Mouse (Mus musculus): ENCODE data around the gene Selenov. TPM values are rescaled to one million over a fixed set of nuclear protein-coding genes. Genes with fewer than 3 reads are reported as not detected.

Selenov gene
- polyA plus RNA-seq, 1 experiment from 2014 or later, result not detected

GRCm38 (mm10) chr7:28301616-28302433, 10.8 kb upstream of the Selenov start, which contains the start of gene Dll3:
Gene Dll3, minus strand, starts transcription at chr7:28302238.
- Histone ChIP-seq H3K9me3 (replicated peaks; ENCODE audit: control insufficient read depth, low read length) (no peaks in the 10 kb centered on the region), H3K4me2 (ENCODE audit: low read depth, low read length) (peak within 1 kb of the TSS; percentile 66), H3K4me3 (ENCODE audit: low read length) (peak within 1 kb of the TSS; percentile 36), H3K27ac (ENCODE audit: low read length) (no peak within 1 kb of the TSS), H3K27me3 (ENCODE audit: control insufficient read depth, insufficient read depth, low read length) (peaks cover 55% of the 10 kb centered on the region), H3K36me3 (ENCODE audit: control insufficient read depth, insufficient read depth) (peaks cover 16% of the 10 kb centered on the region), H3K9ac (ENCODE audit: low read length) (peak within 1 kb of the TSS; percentile 44; the same call in 1 of the 2 replicates), H3K4me1 (ENCODE audit: control insufficient read depth, insufficient read depth, low read length) (peaks cover 6% of the 10 kb centered on the region; the same call in 1 of the 2 replicates)
- ATAC-seq (replicated peaks; ENCODE audit: extremely low read depth, insufficient read depth, low FRiP score), result 0 out of 2 replicates have a peak, but pooled peaks have one; percentile 49
- 2% methylated on average over 30 of the region's 30 CpGs for WGBS

GRCm38 (mm10) chr7:28298837-28299625, 8.0 kb upstream of the Selenov start:
- Histone ChIP-seq H3K27me3 (ENCODE audit: control insufficient read depth, insufficient read depth, low read length) (peaks cover 79% of the 10 kb centered on the region), H3K4me3 (ENCODE audit: low read length) (no peak overlapping the region), H3K36me3 (ENCODE audit: control insufficient read depth, insufficient read depth) (no peaks in the 10 kb centered on the region), H3K9ac (ENCODE audit: low read length) (no peak overlapping the region), H3K27ac (ENCODE audit: low read length) (no peak overlapping the region), H3K4me1 (ENCODE audit: control insufficient read depth, insufficient read depth, low read length) (peaks cover 11% of the 10 kb centered on the region), H3K4me2 (ENCODE audit: low read depth, low read length) (peak overlapping the region; percentile 13; the same call in 1 of the 2 replicates), H3K9me3 (replicated peaks; ENCODE audit: control insufficient read depth, low read length) (no peaks in the 10 kb centered on the region)
- ATAC-seq (replicated peaks; ENCODE audit: extremely low read depth, insufficient read depth, low FRiP score), result 0 out of 2 replicates have a peak, but pooled peaks have one; percentile 29
- WGBS, result 32% methylated on average over 43 of the region's 43 CpGs

- H3K36me3 ChIP-seq (ENCODE audit: control insufficient read depth, insufficient read depth), result no peaks in the 10 kb centered on the region
- ATAC-seq (replicated peaks; ENCODE audit: extremely low read depth, insufficient read depth, low FRiP score), result no peak; the same call in 1 of the 2 replicates
- H3K4me2 ChIP-seq (ENCODE audit: low read depth, low read length), result peak overlapping the region; percentile 74
- H3K4me3 ChIP-seq (ENCODE audit: low read length), result peak overlapping the region; percentile 57
- WGBS, result 11% methylated on average over 63 of the region's 63 CpGs
- H3K27ac ChIP-seq (ENCODE audit: low read length), result no peak overlapping the region
- no peaks in the 10 kb centered on the region for H3K9me3 ChIP-seq (replicated peaks; ENCODE audit: control insufficient read depth, low read length)
- H3K4me1 ChIP-seq (ENCODE audit: control insufficient read depth, insufficient read depth, low read length), result peaks cover 11% of the 10 kb centered on the region
- peak overlapping the region; percentile 62 for H3K9ac ChIP-seq (ENCODE audit: low read length)
- H3K27me3 ChIP-seq (ENCODE audit: control insufficient read depth, insufficient read depth, low read length), result peaks cover 83% of the 10 kb centered on the region
Measured at GRCm38 (mm10) chr7:28294481-28294880, 3.5 kb upstream of the Selenov start.

DNA sequence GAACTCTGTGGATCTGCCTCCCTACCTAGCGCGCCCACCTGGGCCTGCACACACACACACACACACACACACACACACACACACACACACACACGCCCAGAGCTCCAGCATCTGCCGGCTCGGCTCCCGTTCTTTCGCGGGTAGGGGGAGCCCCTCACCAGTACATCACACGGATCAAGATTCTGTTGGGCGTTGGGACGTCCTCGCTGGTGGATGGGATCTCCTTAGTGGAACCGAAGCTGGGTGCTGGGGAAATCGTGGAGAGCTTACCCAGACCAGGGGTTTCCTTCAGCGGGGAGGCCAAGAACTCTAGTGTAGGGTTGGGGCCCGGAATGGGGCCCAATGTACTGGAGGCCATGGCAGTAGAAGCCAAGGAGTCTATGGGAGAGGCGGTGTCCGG, 821 bp downstream of the Selenov start:
- peaks cover 64% of the 10 kb centered on the region for H3K27me3 ChIP-seq (ENCODE audit: control insufficient read depth, insufficient read depth, low read length)
- H3K36me3 ChIP-seq (ENCODE audit: control insufficient read depth, insufficient read depth), result no peaks in the 10 kb centered on the region
- H3K9ac ChIP-seq (ENCODE audit: low read length), result no peak overlapping the region
- 2% methylated on average over 18 of the region's 18 CpGs for WGBS
- H3K4me2 ChIP-seq (ENCODE audit: low read depth, low read length), result peak overlapping the region; percentile 58
- peak overlapping the region; percentile 28 for H3K4me3 ChIP-seq (ENCODE audit: low read length)
- no peak overlapping the region for H3K27ac ChIP-seq (ENCODE audit: low read length)
- peaks cover 11% of the 10 kb centered on the region for H3K4me1 ChIP-seq (ENCODE audit: control insufficient read depth, insufficient read depth, low read length)
- H3K9me3 ChIP-seq (replicated peaks; ENCODE audit: control insufficient read depth, low read length), result 0 out of 2 replicates have a peak, but pooled peaks cover 3% of the 10 kb centered on the region
- ATAC-seq (replicated peaks; ENCODE audit: extremely low read depth, insufficient read depth, low FRiP score), result no peak

GRCm38 (mm10) chr7:28280630-28281029, 10.4 kb downstream of the Selenov start:
- Histone ChIP-seq H3K4me3 (ENCODE audit: low read length) (no peak overlapping the region), H3K9ac (ENCODE audit: low read length) (no peak overlapping the region), H3K4me1 (ENCODE audit: control insufficient read depth, insufficient read depth, low read length) (no peaks in the 10 kb centered on the region; the same call in 1 of the 2 replicates), H3K27ac (ENCODE audit: low read length) (no peak overlapping the region), H3K9me3 (replicated peaks; ENCODE audit: control insufficient read depth, low read length) (no peaks in the 10 kb centered on the region), H3K27me3 (ENCODE audit: control insufficient read depth, insufficient read depth, low read length) (no peaks in the 10 kb centered on the region), H3K36me3 (ENCODE audit: control insufficient read depth, insufficient read depth) (no peaks in the 10 kb centered on the region), H3K4me2 (ENCODE audit: low read depth, low read length) (no peak overlapping the region)
- no peak for ATAC-seq (replicated peaks; ENCODE audit: extremely low read depth, insufficient read depth, low FRiP score)
- 72% methylated on average over 7 of the region's 7 CpGs for WGBS

- Histone ChIP-seq H3K27ac (ENCODE audit: low read length) (no peak overlapping the region), H3K9me3 (replicated peaks; ENCODE audit: control insufficient read depth, low read length) (no peaks in the 10 kb centered on the region), H3K36me3 (ENCODE audit: control insufficient read depth, insufficient read depth) (no peaks in the 10 kb centered on the region), H3K4me1 (ENCODE audit: control insufficient read depth, insufficient read depth, low read length) (no peaks in the 10 kb centered on the region; the same call in 1 of the 2 replicates), H3K4me3 (ENCODE audit: low read length) (peak overlapping the region; percentile 83), H3K27me3 (ENCODE audit: control insufficient read depth, insufficient read depth, low read length) (no peaks in the 10 kb centered on the region), H3K9ac (ENCODE audit: low read length) (peak overlapping the region; percentile 99), H3K4me2 (ENCODE audit: low read depth, low read length) (peak overlapping the region; percentile 88)
- no peak for ATAC-seq (replicated peaks; ENCODE audit: extremely low read depth, insufficient read depth, low FRiP score)
- 83% methylated on average over 7 of the region's 7 CpGs for WGBS
Measured at GRCm38 (mm10) chr7:28278279-28278652, 12.7 kb downstream of the Selenov start.

DNA sequence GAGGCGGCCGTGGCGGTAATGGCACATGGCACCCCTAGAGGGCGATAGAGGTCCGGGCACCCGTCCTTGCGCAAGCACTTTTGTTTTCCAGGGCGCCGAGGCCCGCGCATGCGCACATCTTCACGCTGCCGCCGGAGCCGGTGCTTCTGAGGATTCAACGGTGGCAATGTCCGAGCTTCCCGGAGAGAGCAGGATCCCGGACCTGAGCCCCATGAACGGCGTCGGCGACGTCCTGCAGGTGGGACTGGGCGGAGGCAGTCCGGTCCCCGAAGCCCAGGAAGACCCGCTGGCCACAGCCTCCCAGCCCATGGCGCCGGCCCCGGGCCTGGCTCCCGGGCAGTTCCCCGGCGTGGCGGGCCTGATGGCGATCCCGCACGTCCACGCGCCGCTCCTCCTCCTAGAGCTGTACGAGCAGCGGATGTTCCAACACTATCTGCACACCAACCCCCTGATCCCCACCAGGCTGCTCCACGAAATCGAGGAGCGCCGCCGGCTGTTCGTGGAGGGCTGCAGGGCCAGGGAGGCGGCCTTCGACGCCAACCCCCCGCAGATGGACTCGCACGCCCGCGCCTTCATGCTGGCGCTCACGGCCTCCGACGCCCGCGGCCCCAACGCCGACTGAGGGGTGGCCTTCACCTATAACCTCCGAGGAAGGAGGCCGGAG, 13.2 kb downstream of the Selenov start, which contains the start of gene Eid2b:
TSS of gene Eid2b (plus strand) at position 125 of the 664 bp plus-strand sequence.
- Histone ChIP-seq H3K27me3 (ENCODE audit: control insufficient read depth, insufficient read depth, low read length) (no peaks in the 10 kb centered on the region), H3K27ac (ENCODE audit: low read length) (peak within 1 kb of the TSS; percentile 77), H3K4me2 (ENCODE audit: low read depth, low read length) (peak within 1 kb of the TSS; percentile 88), H3K4me3 (ENCODE audit: low read length) (peak within 1 kb of the TSS; percentile 83), H3K4me1 (ENCODE audit: control insufficient read depth, insufficient read depth, low read length) (no peaks in the 10 kb centered on the region; the same call in 1 of the 2 replicates), H3K36me3 (ENCODE audit: control insufficient read depth, insufficient read depth) (no peaks in the 10 kb centered on the region), H3K9ac (ENCODE audit: low read length) (peak within 1 kb of the TSS; percentile 99), H3K9me3 (replicated peaks; ENCODE audit: control insufficient read depth, low read length) (no peaks in the 10 kb centered on the region)
- WGBS, result 3% methylated on average over 68 of the region's 68 CpGs
- peak; percentile 63 for ATAC-seq (replicated peaks; ENCODE audit: extremely low read depth, insufficient read depth, low FRiP score)

DNA sequence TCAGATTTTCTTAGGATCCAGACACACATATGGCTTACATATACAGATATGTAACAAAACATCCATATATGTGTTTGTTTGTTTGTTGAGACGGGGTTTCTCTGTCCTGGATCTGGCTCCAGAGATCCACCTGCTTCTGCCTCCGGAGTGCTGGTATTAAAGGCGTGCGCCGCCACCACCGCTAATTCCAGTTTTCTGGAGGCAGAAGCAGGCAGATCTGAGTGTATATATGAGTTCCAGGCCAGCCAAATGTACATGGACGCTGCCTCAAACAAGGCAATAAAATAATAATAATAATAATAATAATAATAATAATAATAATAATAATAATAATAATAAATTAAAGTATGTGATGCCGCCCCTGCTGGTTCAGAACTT, 13.8 kb downstream of the Selenov start:
- 56% methylated on average over 8 of the region's 8 CpGs for WGBS
- no peak overlapping the region for H3K9ac ChIP-seq (ENCODE audit: low read length)
- H3K36me3 ChIP-seq (ENCODE audit: control insufficient read depth, insufficient read depth), result peaks cover 2% of the 10 kb centered on the region; the same call in 1 of the 2 replicates
- no peak overlapping the region for H3K4me2 ChIP-seq (ENCODE audit: low read depth, low read length)
- H3K9me3 ChIP-seq (replicated peaks; ENCODE audit: control insufficient read depth, low read length), result no peaks in the 10 kb centered on the region
- H3K27ac ChIP-seq (ENCODE audit: low read length), result no peak overlapping the region
- no peaks in the 10 kb centered on the region; the same call in 1 of the 2 replicates for H3K4me1 ChIP-seq (ENCODE audit: control insufficient read depth, insufficient read depth, low read length)
- ATAC-seq (replicated peaks; ENCODE audit: extremely low read depth, insufficient read depth, low FRiP score), result peak; percentile 24; the same call in 1 of the 2 replicates
- no peaks in the 10 kb centered on the region for H3K27me3 ChIP-seq (ENCODE audit: control insufficient read depth, insufficient read depth, low read length)
- no peak overlapping the region for H3K4me3 ChIP-seq (ENCODE audit: low read length)

Measured in heart, embryonic 16.5 days (tissue).